Mouse (Mus musculus): ENCODE results near the gene Rnf7.

DNA sequence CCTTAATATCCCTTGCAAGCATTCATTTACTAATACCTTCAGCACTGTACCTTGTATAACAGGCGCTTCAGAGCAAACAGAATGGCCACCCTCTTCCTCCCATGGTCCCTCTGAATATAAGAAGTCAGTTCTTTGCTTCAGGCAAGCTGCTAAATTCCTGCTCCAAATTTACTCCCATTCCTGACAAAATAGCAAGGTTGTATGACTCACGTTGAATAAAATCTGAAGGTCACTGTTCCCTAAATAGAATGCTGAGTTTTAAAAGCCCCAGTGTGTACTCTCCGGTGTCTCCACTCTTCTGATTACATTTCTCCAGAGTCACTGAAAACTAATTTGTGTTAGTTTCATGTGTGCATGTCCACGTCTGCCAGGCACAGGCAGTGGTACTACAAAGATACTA, 33.1 kb downstream of the Rnf7 start:
- TF ChIP-seq POLR2A (IDR thresholded peaks at IDR 0.05; ENCODE audit: insufficient read depth, low read depth, low read length), result no peak
- no peak for TF ChIP-seq CTCF (IDR thresholded peaks at IDR 0.05; ENCODE audit: insufficient read depth, low read depth, low read length)
